Mouse (Mus musculus) hindbrain, embryonic 14.5 days (tissue): Measurements from ENCODE around the gene Stk4. TPM values are rescaled to one million over a fixed set of nuclear protein-coding genes. Genes with fewer than 3 reads are reported as not detected.
A peak's percentile ranks its signal among the peaks of the same experiment; 100 is the strongest.

Source experiments
- ATAC-seq: fragments of 200-750 bp; cut with Nextera tagmentation; 2 replicates; pipeline ENCODE4 v1.8.0; 2017; ENCODE audit warnings: moderate number of reproducible peaks, mild to moderate bottlenecking, moderate TSS enrichment, moderate library complexity; ENCODE audit not compliant: low FRiP score
- DNase-seq: peaks from one replicate; pipeline ENCODE4 v3.0.0-alpha.2; 2015; ENCODE audit warnings: low spot score
- H3K27ac ChIP-seq: fragments of 300-500 bp; sonication (generic); 2 replicates; pipeline ENCODE4 v1.5.1; 2014; ENCODE audit warnings: mild to moderate bottlenecking, moderate library complexity
- H3K27me3 ChIP-seq: fragments of 300-500 bp; sonication (generic); 2 replicates; pipeline ENCODE4 v1.6.1; 2014; ENCODE audit warnings: mild to moderate bottlenecking, low read length, mixed read lengths; ENCODE audit not compliant: control insufficient read depth, insufficient read depth
- H3K36me3 ChIP-seq: fragments of 300-500 bp; sonication (generic); replicated peaks from 2 replicates; pipeline ENCODE4 v1.6.1; 2014; ENCODE audit not compliant: control insufficient read depth, insufficient read depth
- H3K4me1 ChIP-seq: fragments of 300-500 bp; sonication (generic); replicated peaks from 2 replicates; pipeline ENCODE4 v1.6.1; 2014; ENCODE audit warnings: antibody characterized with exemption, low read length, mixed read lengths; ENCODE audit not compliant: control insufficient read depth, insufficient read depth
- H3K4me2 ChIP-seq: fragments of 300-500 bp; sonication (generic); replicated peaks from 2 replicates; pipeline ENCODE4 v1.6.1; 2014; ENCODE audit warnings: mild to moderate bottlenecking, moderate library complexity
- H3K4me3 ChIP-seq: fragments of 300-500 bp; sonication (generic); replicated peaks from 2 replicates; pipeline ENCODE4 v1.5.1; 2014; ENCODE audit warnings: mild to moderate bottlenecking, low read length
- H3K9ac ChIP-seq: fragments of 300-500 bp; sonication (generic); 2 replicates; pipeline ENCODE4 v1.6.1; 2014
- H3K9me3 ChIP-seq: fragments of 300-500 bp; sonication (generic); 2 replicates; pipeline ENCODE4 v1.6.1; 2016; ENCODE audit warnings: low read length; ENCODE audit not compliant: control insufficient read depth
- WGBS: fragments of 180-500 bp; shearing (Covaris S2); extraction: QIAGEN DNeasy Blood & Tissue Kit; methylation state at CpG from one replicate; pipeline ENCODE4 v1.1.7; 2014; 5-methylcytosine and 5-hydroxymethylcytosine counted together
- polyA plus RNA-seq: library from polyadenylated mRNA; unstranded; fragments of >200 nt; fragmentation: Nextera tagmentation; extraction: Ambion mirVana; gene quantifications from 2 replicates; pipeline ENCODE4 v1.2.1, GENCODE M21; 2014

Stk4 gene
- polyA plus RNA-seq, 1 experiment from 2014 or later: 27.4 TPM

DNA sequence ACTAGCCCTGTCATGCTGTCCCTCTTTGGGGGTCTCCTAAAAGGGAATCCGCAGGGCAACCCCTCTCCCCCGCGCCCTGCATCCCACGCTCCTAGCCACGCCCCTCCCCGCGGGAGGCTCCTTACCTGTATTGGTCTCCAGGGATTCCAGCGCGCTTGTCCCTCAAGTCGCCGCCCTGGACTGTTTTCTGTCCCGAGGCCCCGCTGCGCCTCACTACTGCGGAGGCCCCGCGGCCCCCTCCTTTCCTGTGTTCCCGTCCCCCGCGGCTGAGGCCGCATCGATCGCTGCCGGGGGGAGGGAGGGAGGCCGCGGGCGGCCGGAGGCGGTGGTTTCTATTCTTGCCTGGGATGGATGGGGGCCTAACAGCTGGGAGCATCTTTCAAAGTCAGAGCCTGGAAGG is 100.8 kb downstream of the Stk4 start, which contains the start of gene Kcns1:
TSS of gene Kcns1 (minus strand) at position 212 of the 400 bp plus-strand sequence.
- Histone ChIP-seq H3K27ac (no peak within 1 kb of the TSS), H3K4me3 (peak within 1 kb of the TSS; percentile 28), H3K4me1 (peaks cover 18% of the 10 kb centered on the region), H3K27me3 (peaks cover 66% of the 10 kb centered on the region), H3K9ac (peak within 1 kb of the TSS; percentile 39), H3K4me2 (peak within 1 kb of the TSS; percentile 53), H3K9me3 (no peaks in the 10 kb centered on the region), H3K36me3 (no peaks in the 10 kb centered on the region)
- DNase-seq: no peak
- no peak for ATAC-seq
- under 1% methylated on average over 29 of the region's 29 CpGs for WGBS

DNA sequence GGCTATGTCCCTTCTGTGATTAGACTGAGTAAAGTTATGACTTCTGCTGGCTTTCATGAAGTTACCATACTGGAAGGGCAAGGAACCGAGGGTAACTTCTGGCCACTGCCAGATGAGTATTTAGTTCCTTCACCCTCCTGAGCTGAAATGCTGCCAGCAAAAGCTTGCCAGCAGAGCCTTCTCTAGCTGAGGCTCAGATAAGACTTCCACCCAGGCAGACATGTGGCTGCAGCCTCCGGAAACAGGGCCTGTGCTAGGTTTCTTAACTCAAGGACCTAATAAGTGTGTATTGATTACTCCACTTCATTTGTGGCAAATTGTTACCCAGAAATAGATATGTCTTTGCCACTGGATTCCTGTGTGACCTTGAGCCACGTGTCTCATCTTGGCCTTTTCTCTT is 103.3 kb downstream of the Stk4 start:
- Histone ChIP-seq H3K27ac (no peak overlapping the region), H3K9ac (no peak overlapping the region)
- DNase-seq: no peak

DNA sequence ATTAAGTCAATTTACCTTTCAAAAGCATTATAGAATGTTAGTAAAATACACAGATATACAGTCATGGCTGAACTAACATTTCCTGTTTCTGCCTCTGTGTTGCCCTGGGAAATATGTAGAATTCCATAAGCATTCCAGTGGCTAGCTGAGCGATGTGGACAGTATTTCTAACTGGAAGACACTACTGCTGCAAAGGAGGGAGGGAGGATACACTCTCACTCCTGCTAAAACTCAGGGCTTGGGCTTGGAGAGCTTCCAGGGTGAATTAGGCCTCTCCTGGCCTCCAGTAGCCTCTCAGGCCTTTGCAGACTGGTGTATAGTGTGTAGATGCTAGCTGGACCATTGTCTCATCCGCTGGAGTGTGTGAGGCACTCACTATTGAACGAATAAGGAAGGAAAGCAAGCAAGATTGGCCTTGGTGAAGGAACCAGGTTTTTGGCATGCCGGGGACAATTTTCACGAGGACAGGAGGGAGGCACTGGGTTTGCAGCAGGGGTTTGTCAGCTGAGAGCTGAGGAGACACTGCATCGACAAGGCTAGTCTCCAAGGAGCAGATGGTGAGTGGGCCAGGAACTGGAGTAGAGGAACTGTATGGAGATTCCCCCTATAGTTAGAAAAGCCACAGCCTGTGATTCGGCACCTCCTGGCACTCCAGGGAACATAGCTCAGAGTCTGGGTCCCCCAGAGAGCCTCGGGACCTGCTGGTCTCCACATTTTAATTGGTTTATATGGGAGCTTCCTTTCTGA is 104.7 kb downstream of the Stk4 start:
- no peak overlapping the region for H3K4me3 ChIP-seq
- no peak for DNase-seq
- 78% methylated on average over 8 of the region's 8 CpGs for WGBS

More for the DNA sequence above, 103.3 kb downstream of the Stk4 start:
- H3K4me1 ChIP-seq: peaks cover 12% of the 10 kb centered on the region
- H3K9me3 ChIP-seq: no peaks in the 10 kb centered on the region
- no peaks in the 10 kb centered on the region for H3K36me3 ChIP-seq
- ATAC-seq: no peak
- H3K27me3 ChIP-seq: peaks cover 44% of the 10 kb centered on the region
- WGBS: 78% methylated on average over 3 of the region's 3 CpGs
- no peak overlapping the region for H3K4me3 ChIP-seq
- no peak overlapping the region for H3K4me2 ChIP-seq

DNA sequence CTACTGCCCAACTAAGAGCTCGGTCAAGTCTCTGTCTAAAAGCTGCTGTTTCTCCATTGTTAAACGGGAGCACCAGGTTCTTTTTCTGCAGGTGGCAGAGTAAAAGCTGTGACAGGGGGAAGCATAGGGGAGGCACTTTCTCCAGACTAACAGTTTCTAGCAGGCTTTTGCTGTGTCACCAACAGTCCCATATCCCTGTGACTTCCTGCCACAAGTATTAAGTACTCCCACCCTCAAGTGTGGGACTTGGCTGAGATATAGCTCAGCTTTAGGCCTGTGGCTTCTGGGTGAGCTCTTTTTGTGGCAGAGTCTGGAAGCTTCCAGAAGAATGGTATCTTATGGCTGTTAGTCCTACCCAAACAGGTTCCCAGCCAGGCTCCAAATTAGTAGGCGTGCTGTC is 105.7 kb downstream of the Stk4 start:
- ATAC-seq (no peak), DNase-seq (no peak)
- Histone ChIP-seq H3K9ac (no peak overlapping the region), H3K4me2 (no peak overlapping the region), H3K27me3 (peaks cover 19% of the 10 kb centered on the region), H3K36me3 (no peaks in the 10 kb centered on the region), H3K27ac (no peak overlapping the region), H3K4me1 (0 out of 2 replicates have a peak, but pooled peaks cover 3% of the 10 kb centered on the region), H3K4me3 (no peak overlapping the region), H3K9me3 (no peaks in the 10 kb centered on the region)
- 76% methylated on average over 3 of the region's 3 CpGs for WGBS

More for the DNA sequence above, 104.7 kb downstream of the Stk4 start:
- Histone ChIP-seq H3K27me3 (peaks cover 30% of the 10 kb centered on the region), H3K36me3 (no peaks in the 10 kb centered on the region), H3K9ac (no peak overlapping the region), H3K9me3 (no peaks in the 10 kb centered on the region), H3K4me2 (no peak overlapping the region), H3K27ac (no peak overlapping the region), H3K4me1 (peaks cover 9% of the 10 kb centered on the region; the same call in 1 of the 2 replicates)
- no peak for ATAC-seq

DNA sequence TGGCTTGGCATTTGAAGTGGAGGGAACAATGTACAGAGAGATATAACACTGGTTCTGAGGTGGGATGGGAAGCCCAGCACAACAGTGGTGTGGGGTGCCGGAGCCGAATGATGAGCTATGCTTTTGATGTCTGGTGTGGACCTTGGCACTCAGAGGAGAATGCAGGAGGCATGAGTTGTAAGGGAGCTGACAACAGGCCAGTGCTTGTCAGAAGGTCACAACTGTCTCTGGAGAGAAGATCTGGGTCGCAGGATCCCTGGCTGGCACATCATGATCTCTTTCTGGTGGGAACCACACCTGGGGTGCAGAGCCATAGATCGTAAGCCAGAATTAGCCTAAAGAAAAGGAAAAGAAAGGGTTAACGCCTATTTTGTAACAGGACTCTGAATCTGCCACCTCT is 107.7 kb downstream of the Stk4 start:
- 92% methylated on average over 5 of the region's 5 CpGs for WGBS
- Histone ChIP-seq H3K4me1 (no peaks in the 10 kb centered on the region), H3K27me3 (0 out of 2 replicates have a peak, but pooled peaks cover 7% of the 10 kb centered on the region), H3K9ac (no peak overlapping the region), H3K4me2 (no peak overlapping the region), H3K4me3 (no peak overlapping the region), H3K9me3 (no peaks in the 10 kb centered on the region), H3K36me3 (no peaks in the 10 kb centered on the region), H3K27ac (no peak overlapping the region)
- DNase-seq (no peak), ATAC-seq (no peak)

DNA sequence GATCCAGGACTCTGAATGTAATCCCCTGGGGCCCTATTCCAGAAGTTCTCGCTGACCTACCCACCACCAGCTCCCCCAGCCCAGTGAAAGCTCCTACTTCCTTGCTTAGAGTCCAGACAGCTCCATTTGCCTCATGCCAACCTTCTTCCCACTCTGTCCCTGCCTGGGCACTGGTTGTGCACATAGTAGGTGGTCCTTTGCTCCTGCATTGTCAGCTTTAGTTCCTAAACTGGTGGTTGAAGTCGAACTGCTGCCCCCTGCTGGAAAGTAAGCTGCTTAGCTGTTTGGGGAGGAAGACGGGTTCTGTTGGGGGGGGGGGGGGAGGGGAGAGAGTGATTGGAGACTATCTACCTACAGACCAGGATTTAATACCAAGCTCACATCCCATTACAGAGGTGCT is 110.0 kb downstream of the Stk4 start:
- H3K4me2 ChIP-seq: no peak overlapping the region
- ATAC-seq: no peak
- H3K9ac ChIP-seq: no peak overlapping the region
- no peaks in the 10 kb centered on the region for H3K4me1 ChIP-seq
- no peak overlapping the region for H3K4me3 ChIP-seq
- no peaks in the 10 kb centered on the region for H3K36me3 ChIP-seq
- H3K27ac ChIP-seq: no peak overlapping the region
- 39% methylated on average over 3 of the region's 3 CpGs for WGBS
- 0 out of 2 replicates have a peak, but pooled peaks cover 3% of the 10 kb centered on the region for H3K27me3 ChIP-seq
- no peak for DNase-seq
- H3K9me3 ChIP-seq: no peaks in the 10 kb centered on the region

DNA sequence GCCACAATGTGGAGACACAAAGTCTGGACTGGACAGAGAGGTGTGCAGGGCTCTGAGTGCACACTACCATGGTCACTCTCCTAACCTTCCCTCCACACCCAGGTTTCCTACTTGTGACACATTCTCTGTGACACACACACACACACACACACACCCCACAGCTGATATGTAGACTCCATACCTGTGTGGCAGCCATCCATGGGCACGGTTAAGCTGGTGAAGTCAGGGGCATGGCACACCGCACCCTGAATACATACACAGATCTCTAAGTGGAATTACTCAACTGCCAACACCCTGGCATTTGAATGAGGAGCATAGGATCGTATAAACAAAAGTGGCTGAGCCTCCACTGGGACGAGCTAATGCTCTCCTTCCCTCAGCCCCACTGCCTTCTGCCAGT is 110.6 kb downstream of the Stk4 start:
- Histone ChIP-seq H3K9me3 (no peaks in the 10 kb centered on the region), H3K27ac (no peak overlapping the region), H3K27me3 (0 out of 2 replicates have a peak, but pooled peaks cover 3% of the 10 kb centered on the region), H3K4me2 (no peak overlapping the region), H3K4me1 (no peaks in the 10 kb centered on the region), H3K9ac (no peak overlapping the region), H3K36me3 (no peaks in the 10 kb centered on the region), H3K4me3 (no peak overlapping the region)
- DNase-seq (no peak), ATAC-seq (no peak)
- WGBS: 88% methylated on average over 4 of the region's 4 CpGs

DNA sequence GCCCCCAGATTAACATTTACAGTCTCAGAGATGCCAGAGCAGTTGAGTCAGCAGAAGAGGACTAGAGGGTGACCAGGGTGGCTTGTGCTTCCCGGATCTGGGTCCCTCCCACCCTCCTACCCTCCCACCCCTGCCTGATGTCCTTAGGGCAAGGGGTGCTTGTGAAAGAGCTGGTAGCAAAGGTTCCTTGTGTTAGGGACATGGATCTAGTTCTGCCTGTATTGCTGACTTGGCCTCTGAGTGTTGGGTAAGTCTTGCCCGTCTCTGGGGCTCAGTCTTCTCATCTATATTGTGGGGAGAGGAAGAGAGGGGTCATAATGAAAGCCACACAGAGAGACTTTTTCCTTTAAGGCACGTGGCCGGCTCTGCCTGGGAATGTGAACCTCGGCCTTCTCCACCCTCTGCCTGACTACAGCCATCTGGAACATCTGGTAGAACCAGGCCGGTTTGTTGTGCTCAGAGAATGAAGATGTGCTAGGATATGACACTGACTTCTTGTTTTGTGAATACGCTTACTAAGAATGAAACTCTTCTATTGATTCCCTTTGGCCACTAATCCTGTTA is 112.7 kb downstream of the Stk4 start, which contains the start of gene Wfdc5:
TSS of gene Wfdc5 (minus strand) at position 51 of the 564 bp plus-strand sequence.
- no peak for ATAC-seq
- DNase-seq: no peak
- Histone ChIP-seq H3K4me3 (no peak within 1 kb of the TSS), H3K4me1 (no peaks in the 10 kb centered on the region), H3K27me3 (0 out of 2 replicates have a peak, but pooled peaks cover 3% of the 10 kb centered on the region), H3K4me2 (no peak within 1 kb of the TSS), H3K9ac (no peak within 1 kb of the TSS), H3K27ac (no peak within 1 kb of the TSS), H3K9me3 (no peaks in the 10 kb centered on the region), H3K36me3 (no peaks in the 10 kb centered on the region)
- 83% methylated on average over 7 of the region's 7 CpGs for WGBS

DNA sequence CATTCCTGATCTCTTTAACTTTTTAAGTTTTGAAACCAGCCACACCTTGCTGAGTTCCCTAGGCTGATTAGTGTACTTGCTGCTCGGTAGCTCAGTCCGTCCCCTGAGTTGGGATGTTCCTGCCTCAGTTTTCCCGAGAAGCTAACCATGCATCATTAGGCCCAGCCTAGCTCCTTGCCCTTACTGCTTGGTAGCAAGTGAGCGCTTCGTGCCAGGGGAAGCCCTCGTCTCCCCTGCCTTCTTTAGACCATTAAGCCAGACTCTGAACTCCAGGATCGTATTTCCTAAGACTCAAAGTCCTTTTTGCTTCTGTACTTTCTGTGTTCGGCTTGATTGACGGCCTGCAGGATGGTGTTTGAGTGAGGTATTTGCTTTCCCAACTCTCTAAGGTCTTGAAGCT is 113.2 kb downstream of the Stk4 start:
- Histone ChIP-seq H3K4me1 (no peaks in the 10 kb centered on the region), H3K27ac (no peak overlapping the region), H3K9me3 (no peaks in the 10 kb centered on the region), H3K4me3 (no peak overlapping the region), H3K27me3 (no peaks in the 10 kb centered on the region), H3K9ac (no peak overlapping the region), H3K4me2 (no peak overlapping the region), H3K36me3 (no peaks in the 10 kb centered on the region)
- WGBS: 78% methylated on average over 9 of the region's 9 CpGs
- DNase-seq: no peak
- no peak for ATAC-seq
